Mouse (Mus musculus) midbrain, embryonic 10.5 days (tissue): Measurements from ENCODE around the gene Ttc33. TPM values are rescaled to one million over a fixed set of nuclear protein-coding genes. Genes with fewer than 3 reads are reported as not detected.
A peak's percentile ranks its signal among the peaks of the same experiment; 100 is the strongest.

Experiments used
- DNase-seq: peaks from one replicate; pipeline ENCODE4 v3.0.0-alpha.2; 2017; ENCODE audit warnings: low spot score
- H3K27ac ChIP-seq: fragments of 300-500 bp; sonication (generic); replicated peaks from 2 replicates; pipeline ENCODE4 v1.5.1; 2016; ENCODE audit warnings: mild to moderate bottlenecking
- H3K27me3 ChIP-seq: fragments of 300-500 bp; sonication (generic); 2 replicates; pipeline ENCODE4 v1.6.1; 2016; ENCODE audit warnings: low read depth, mild to moderate bottlenecking; ENCODE audit not compliant: poor library complexity, severe bottlenecking
- H3K36me3 ChIP-seq: fragments of 300-500 bp; sonication (generic); 2 replicates; pipeline ENCODE4 v1.6.1; 2016; ENCODE audit warnings: mild to moderate bottlenecking, moderate library complexity
- H3K4me1 ChIP-seq: fragments of 300-500 bp; sonication (generic); 2 replicates; pipeline ENCODE4 v1.6.1; 2016
- H3K4me3 ChIP-seq: fragments of 300-500 bp; sonication (generic); 2 replicates; pipeline ENCODE4 v1.5.1; 2016; ENCODE audit warnings: mild to moderate bottlenecking, moderate library complexity
- H3K9me3 ChIP-seq: fragments of 300-500 bp; sonication (generic); replicated peaks from 2 replicates; pipeline ENCODE4 v1.6.1; 2016; ENCODE audit warnings: mild to moderate bottlenecking
- WGBS: fragments of 180-500 bp; shearing (Covaris S2); methylation state at CpG from one replicate; pipeline ENCODE4 v1.1.7; 2016; 5-methylcytosine and 5-hydroxymethylcytosine counted together
- polyA plus RNA-seq: library from polyadenylated mRNA; unstranded; fragments of >200 nt; fragmentation: Nextera tagmentation; extraction: Ambion mirVana; gene quantifications from 2 replicates; pipeline ENCODE4 v1.2.1, GENCODE M21; 2016

Ttc33 gene
- polyA plus RNA-seq, 1 experiment from 2014 or later = 37.3 TPM

DNA sequence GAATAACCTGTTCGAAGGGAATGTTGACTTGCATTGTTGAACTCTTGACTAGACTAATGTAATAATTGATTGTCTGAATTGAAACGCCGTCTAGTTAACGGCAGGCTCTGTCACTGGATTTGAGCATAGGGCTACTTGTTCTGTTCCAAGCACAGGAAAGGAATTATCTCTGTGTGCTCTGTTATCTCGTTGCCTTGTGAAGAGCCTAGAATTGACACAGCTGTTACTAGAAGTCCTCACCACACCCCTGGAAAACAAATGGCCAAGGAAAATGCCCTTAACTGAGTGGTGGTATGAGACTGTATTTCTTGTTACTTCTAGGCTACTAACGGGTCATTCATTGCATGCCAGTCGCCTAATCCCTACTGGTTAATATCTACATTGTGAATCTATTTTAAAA, 52.7 kb downstream of the Ttc33 start:
- WGBS = 81% methylated on average over 7 of the region's 7 CpGs
- peaks cover 35% of the 10 kb centered on the region for H3K27me3 ChIP-seq
- H3K27ac ChIP-seq = no peak overlapping the region
- no peaks in the 10 kb centered on the region for H3K9me3 ChIP-seq
- no peaks in the 10 kb centered on the region for H3K36me3 ChIP-seq
- no peak for DNase-seq
- H3K4me1 ChIP-seq = peaks cover 17% of the 10 kb centered on the region
- no peak overlapping the region for H3K4me3 ChIP-seq

DNA sequence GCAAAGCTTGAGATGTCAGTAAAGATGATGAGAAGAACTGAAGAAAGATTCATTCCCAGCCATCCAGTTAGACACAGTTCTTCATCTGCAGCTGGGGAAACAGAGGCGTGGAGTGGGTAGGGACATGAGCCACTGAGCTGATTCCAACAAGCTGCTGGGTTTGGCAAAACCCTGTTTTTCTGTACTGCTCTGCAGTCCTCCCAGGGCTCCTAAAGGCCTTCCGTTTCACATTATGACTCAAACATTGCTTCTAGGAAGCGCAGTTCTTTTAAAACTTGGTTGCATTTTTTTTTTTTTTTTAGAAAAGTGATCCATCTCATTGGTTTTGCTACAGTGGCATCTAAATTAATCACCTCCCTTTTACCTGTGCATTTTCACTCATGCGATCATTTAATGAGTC, 53.2 kb downstream of the Ttc33 start:
- H3K27ac ChIP-seq = no peak overlapping the region
- peaks cover 40% of the 10 kb centered on the region for H3K27me3 ChIP-seq
- H3K4me1 ChIP-seq = peaks cover 21% of the 10 kb centered on the region
- H3K9me3 ChIP-seq = no peaks in the 10 kb centered on the region
- H3K36me3 ChIP-seq = no peaks in the 10 kb centered on the region
- H3K4me3 ChIP-seq = no peak overlapping the region
- WGBS = 89% methylated on average over 4 of the region's 4 CpGs
- DNase-seq = no peak

DNA sequence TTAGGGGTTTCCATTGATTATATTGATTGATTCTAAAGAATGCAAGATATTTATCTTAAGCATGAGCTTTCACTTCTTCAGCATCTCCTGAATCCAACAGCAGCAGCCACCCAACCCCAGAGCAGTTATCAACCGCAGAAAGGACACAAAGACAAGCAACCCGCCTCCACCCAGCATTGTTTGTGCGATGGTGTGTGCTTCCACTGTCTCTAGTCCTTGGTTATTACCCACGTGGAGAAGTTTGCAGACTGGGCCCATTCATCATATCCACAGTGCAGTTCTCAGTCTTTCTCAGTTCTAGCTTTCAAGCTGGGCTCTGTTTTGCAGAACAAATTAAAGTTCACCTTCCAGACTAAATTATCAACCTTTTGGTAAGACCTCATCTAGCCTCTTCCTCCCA, 54.0 kb downstream of the Ttc33 start:
- Histone ChIP-seq H3K9me3 (no peaks in the 10 kb centered on the region), H3K36me3 (no peaks in the 10 kb centered on the region), H3K27me3 (peaks cover 48% of the 10 kb centered on the region), H3K4me1 (peaks cover 29% of the 10 kb centered on the region), H3K4me3 (no peak overlapping the region), H3K27ac (no peak overlapping the region)
- no peak for DNase-seq
- 73% methylated on average over 4 of the region's 4 CpGs for WGBS

DNA sequence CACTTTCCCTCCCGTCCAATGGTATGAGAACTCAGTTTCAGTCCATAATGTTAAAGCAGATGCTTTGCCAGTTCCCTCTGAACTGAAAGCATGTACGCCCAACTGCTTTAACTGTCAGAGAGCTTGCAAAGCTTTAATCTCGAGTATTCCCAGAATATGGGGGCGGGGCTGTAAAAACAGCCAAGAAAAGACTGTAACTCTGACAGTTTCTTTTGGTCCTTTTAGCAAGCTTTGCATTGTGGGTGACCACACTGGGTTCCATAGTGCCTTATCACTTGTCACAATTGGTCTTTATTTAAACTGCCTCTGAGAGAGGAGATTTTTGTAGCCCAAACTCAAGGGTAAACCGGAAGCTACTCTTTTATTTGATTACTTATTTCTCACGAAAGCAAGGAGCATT, 54.6 kb downstream of the Ttc33 start:
- no peaks in the 10 kb centered on the region for H3K9me3 ChIP-seq
- H3K4me1 ChIP-seq = peaks cover 34% of the 10 kb centered on the region
- H3K27ac ChIP-seq = no peak overlapping the region
- no peaks in the 10 kb centered on the region for H3K36me3 ChIP-seq
- WGBS = 79% methylated on average over 6 of the region's 6 CpGs
- DNase-seq = no peak
- peaks cover 54% of the 10 kb centered on the region for H3K27me3 ChIP-seq
- H3K4me3 ChIP-seq = no peak overlapping the region

DNA sequence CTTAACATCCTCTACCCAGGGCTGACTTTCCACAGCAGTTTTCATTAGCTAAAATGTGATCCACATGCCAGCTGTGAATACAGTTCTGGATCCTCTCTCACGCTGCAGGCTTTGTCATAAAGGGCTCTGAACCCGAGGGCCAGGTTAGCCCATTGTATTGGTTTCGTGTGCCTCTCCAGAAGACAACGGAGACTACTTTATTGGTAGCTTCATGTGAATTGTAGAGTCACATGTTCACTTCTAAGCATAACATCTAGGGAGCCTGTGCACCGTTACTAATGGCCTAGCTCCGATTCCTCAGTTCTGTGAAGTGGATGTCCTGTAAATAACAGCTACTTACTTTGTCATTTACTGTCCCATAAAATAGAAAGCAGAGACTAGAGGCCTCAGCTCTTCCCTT, 55.0 kb downstream of the Ttc33 start:
- Histone ChIP-seq H3K27ac (no peak overlapping the region), H3K27me3 (peaks cover 58% of the 10 kb centered on the region), H3K4me1 (peaks cover 34% of the 10 kb centered on the region), H3K4me3 (no peak overlapping the region), H3K9me3 (no peaks in the 10 kb centered on the region), H3K36me3 (no peaks in the 10 kb centered on the region)
- WGBS = 84% methylated on average over 6 of the region's 6 CpGs
- no peak for DNase-seq

DNA sequence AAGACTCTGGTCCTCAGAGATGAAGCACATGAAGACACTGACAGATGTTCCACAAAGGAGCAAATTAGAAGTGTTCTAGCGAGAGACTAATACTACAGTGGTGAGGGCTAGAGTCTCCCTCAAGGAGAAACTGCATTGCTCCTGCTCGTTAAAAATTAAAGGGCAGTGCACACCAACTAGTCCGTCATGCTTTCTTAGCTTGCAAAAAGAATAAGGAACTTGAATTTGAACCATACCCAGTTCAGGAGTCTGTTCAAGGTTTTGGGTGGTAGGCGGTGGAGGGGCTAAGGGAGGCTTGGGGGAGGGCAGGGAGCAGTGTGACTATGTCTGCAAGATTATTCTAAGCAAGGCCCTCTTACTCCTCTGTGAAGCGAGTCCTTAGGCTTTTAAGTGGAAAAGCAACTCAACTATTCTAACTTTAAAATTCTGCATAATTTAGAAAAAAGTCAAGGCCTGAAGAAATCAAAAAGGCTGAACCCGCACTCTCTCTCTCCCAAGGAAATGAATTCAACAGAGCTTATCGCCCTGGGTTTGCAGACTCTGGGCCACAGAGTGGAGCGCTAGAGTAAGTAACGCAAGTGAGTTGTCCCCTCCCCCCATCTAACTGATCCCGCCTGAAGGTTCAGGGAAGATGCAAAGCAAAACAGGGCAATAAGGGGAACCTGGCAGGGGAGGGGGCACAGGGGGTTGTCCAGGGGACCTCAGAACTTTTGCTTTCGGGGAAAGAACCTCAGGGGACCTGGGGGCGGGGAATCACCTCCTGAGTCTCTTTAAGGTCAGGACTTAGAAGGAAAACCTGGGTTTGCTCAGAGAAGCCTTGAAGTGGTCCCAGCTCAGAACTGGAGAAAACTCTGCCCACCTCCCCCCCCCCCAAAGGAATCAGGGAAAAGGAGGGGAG, 56.2 kb downstream of the Ttc33 start:
- H3K4me3 ChIP-seq = peak overlapping the region; percentile 66
- peak; percentile 44 for DNase-seq
- no peak overlapping the region for H3K27ac ChIP-seq
- WGBS = 20% methylated on average over 12 of the region's 12 CpGs
- peaks cover 34% of the 10 kb centered on the region for H3K4me1 ChIP-seq
- H3K9me3 ChIP-seq = no peaks in the 10 kb centered on the region
- H3K27me3 ChIP-seq = peaks cover 70% of the 10 kb centered on the region
- no peaks in the 10 kb centered on the region for H3K36me3 ChIP-seq

DNA sequence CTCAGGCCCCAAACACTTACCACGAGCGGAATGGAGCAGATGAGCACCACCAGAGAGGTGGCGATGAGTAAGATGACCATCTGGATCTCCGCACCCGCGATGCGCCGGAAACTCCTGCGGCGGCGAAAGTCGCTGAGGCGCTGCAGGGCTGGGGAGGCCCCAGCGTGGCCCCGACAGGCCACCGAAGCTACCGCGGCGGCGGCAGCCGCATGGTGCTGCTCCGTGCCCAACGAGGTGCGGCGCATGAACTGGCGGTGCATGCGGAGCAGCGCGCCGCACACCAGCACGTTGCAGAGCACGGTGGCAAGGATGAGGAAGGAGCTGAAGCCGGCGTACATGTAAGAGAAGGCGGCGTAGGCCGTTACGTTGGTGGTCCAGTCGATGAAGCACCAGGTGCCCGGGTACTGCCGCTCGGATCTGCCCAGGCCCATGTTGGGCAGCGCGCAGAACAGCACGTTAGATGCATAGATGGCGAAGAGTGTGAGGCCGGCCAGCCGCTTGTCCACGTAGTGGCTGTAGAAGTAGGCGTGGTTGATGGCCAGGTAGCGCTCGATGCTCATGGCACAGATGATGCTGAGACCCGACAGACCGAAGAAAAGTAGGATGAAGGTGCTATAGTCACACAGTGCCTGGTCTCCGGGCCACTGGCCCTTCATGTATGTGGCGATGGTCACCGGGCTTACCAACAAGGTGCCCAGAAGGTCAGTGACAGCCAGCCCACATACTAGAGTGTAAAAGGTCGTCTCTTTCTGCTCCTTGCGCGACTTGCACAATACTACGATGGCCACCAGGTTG, 57.1 kb downstream of the Ttc33 start:
- Histone ChIP-seq H3K9me3 (no peaks in the 10 kb centered on the region), H3K27ac (no peak overlapping the region; the same call in 1 of the 2 replicates), H3K4me1 (peaks cover 38% of the 10 kb centered on the region), H3K4me3 (peak overlapping the region; percentile 66), H3K36me3 (no peaks in the 10 kb centered on the region), H3K27me3 (peaks cover 75% of the 10 kb centered on the region)
- peak; percentile 54 for DNase-seq
- 2% methylated on average over 61 of the region's 61 CpGs for WGBS

DNA sequence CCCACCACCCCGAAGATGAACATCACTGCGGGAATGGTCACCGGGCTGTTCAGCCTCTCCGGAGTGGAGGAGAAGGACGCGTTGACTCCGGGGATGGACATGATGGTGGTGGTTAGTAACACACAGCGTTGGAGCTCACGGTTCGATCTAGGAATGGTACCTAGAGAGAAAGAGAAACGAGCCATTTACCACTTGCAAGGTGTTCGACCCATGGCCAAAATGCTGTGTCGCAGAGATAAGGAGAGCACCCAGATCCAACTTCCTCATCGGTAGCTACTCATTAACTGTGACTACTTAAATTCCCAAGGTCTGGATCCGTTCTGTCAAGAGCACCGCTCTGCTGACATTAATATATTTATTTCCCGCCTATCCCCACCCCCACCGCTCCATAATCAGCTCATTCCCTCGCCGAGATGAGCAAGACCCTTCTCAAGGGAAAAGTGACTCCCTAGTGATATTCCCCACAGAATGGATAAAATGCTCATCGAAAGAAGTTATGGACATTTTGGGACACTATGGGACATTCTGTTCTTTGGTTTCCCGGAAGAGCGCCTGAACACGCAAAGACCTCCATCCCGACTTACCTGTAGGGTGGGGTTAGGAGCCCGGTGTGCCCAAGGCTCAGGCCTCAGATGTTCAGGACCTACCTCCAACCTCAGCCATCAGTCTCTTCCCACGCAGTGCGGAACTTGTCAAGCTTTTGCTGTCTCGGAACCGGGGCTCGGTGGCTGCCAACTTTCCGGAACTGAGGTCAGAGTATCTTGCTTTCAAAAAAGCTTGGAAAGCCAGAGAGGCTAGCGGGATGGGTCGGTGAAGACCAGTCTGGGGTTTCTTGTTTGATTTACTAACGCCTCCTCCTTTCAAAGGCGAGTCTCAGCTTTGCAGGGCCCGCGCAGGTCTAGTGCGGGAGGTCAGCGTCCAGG, 58.0 kb downstream of the Ttc33 start:
- peaks cover 75% of the 10 kb centered on the region for H3K27me3 ChIP-seq
- peaks cover 40% of the 10 kb centered on the region for H3K4me1 ChIP-seq
- peak overlapping the region; percentile 66 for H3K4me3 ChIP-seq
- DNase-seq = peak; percentile 31
- no peak overlapping the region for H3K27ac ChIP-seq
- H3K36me3 ChIP-seq = no peaks in the 10 kb centered on the region
- no peaks in the 10 kb centered on the region for H3K9me3 ChIP-seq
- WGBS = 8% methylated on average over 40 of the region's 40 CpGs

DNA sequence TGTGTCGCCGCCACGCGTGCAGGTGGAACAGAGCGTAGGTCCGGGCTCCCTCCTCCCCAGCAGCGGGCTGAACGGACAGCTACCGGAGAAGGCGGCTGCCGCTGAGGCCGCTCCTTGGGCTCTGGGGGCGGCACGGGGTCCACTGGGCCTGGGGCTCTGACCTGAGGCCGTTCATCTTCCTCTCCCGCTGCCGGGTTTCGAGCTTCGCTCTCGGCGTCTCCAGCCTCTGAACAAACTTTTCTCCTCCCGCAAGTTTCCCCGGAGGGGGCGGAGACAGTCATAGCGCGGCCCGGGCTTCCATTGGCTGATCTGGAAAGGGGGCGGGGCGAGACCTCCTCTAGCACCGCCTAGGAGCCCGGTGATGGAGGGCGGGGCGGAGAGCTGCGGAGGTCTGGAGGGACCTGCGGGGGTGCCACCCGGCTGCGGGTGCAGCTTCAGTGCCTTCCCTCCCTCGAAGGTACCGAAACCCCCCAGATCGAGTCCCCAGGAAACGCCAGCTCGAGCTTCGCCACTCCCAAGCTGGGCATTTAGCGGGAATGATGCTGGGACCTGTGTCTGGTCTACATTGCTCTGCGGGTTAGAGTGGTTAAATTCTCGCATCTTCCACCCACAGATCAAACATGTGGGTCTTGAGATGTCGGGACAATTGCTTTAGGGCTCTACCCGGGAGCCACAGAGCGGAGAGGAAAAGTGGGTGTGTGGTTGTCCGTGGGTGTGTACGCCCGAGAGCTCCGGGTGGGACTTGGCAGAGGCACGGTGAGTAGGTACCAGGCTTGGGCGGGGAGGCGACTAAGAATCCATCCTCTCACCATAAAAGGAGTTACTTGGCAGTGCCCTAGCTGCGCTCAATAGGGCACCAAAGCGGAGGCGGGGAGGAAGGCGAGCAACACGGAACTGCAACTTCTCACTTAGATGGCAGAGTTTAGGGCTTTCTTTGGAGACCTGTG, 58.9 kb downstream of the Ttc33 start, which contains the start of gene Ptger4:
TSS of gene Ptger4 (minus strand) at position 229 of the 947 bp plus-strand sequence.
- 1% methylated on average over 61 of the region's 61 CpGs for WGBS
- Histone ChIP-seq H3K4me1 (peaks cover 40% of the 10 kb centered on the region), H3K9me3 (no peaks in the 10 kb centered on the region), H3K27ac (no peak within 1 kb of the TSS), H3K4me3 (peak within 1 kb of the TSS; percentile 66), H3K27me3 (peaks cover 79% of the 10 kb centered on the region), H3K36me3 (no peaks in the 10 kb centered on the region)
- peak; percentile 89 for DNase-seq

DNA sequence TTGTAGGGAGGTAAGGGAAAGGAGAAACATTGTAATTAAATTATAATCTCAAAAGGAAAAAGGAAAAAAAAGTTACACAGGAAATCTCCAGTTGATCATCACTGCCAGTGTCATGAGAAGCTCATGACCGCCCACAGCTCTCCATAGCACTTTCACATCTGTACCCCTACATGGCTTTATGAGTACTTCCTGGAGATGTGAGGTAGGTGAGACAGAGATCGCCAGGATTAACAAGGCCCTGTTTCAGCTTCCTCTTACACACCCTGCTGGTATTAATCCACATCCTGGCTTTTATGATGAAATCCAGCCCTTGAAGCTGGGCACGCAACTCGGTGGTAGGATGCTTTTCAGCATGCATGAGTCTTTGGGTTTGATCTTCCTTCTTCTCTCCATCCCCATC, 64.9 kb downstream of the Ttc33 start:
- no peaks in the 10 kb centered on the region for H3K9me3 ChIP-seq
- H3K27ac ChIP-seq = no peak overlapping the region
- H3K36me3 ChIP-seq = no peaks in the 10 kb centered on the region
- H3K27me3 ChIP-seq = peaks cover 24% of the 10 kb centered on the region
- WGBS = 90% methylated on average over 4 of the region's 4 CpGs
- H3K4me3 ChIP-seq = no peak overlapping the region
- no peak for DNase-seq
- H3K4me1 ChIP-seq = 0 out of 2 replicates have a peak, but pooled peaks cover 6% of the 10 kb centered on the region

DNA sequence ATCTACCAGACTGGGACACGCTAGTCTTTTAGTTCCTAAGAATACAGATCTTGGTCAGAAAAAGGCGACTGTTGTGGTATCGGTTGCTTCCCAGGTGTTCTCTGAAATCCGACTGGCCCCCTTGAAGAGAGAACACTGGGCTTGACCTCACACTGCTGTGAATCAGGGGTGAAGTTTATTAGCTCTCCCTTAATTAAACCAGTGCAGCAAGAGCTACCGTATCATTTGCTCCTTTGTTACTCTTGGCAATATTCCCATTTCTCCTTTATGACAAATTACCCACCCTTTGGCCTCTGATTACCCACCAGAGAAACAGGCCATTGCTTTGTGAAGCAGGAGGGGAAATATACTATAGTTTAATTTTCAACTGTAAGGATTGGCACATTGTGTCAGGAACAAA, 74.9 kb downstream of the Ttc33 start:
- 85% methylated on average over 5 of the region's 5 CpGs for WGBS
- no peak for DNase-seq
- H3K4me1 ChIP-seq = no peaks in the 10 kb centered on the region

More for the DNA sequence above, 74.9 kb downstream of the Ttc33 start:
- Histone ChIP-seq H3K36me3 (no peaks in the 10 kb centered on the region), H3K27me3 (no peaks in the 10 kb centered on the region), H3K4me3 (no peak overlapping the region), H3K27ac (no peak overlapping the region), H3K9me3 (no peaks in the 10 kb centered on the region)
